Mouse (Mus musculus) intestine, embryonic 14.5 days (tissue): ENCODE results near the gene Timp3. TPM values are rescaled to one million over a fixed set of nuclear protein-coding genes. Genes with fewer than 3 reads are reported as not detected.

Experiments
- ATAC-seq: fragments of 200-750 bp; cut with Nextera tagmentation; replicated peaks from 2 replicates; pipeline ENCODE4 v1.8.0; 2017; ENCODE audit warnings: low read depth, moderate number of reproducible peaks, moderate TSS enrichment, moderate library complexity; ENCODE audit not compliant: low FRiP score, low TSS enrichment
- DNase-seq: peaks from one replicate; pipeline ENCODE4 v3.0.0-alpha.2; 2018; ENCODE audit warnings: low spot score
- H3K27ac ChIP-seq: fragments of 300-500 bp; sonication (generic); 2 replicates; pipeline ENCODE4 v1.5.1; 2014; ENCODE audit warnings: low read depth, mild to moderate bottlenecking, control low read depth
- H3K27me3 ChIP-seq: fragments of 300-500 bp; sonication (generic); replicated peaks from 2 replicates; pipeline ENCODE4 v1.6.1; 2014; ENCODE audit warnings: low read length, control low read depth; ENCODE audit not compliant: control insufficient read depth, insufficient read depth
- H3K36me3 ChIP-seq: fragments of 300-500 bp; sonication (generic); 2 replicates; pipeline ENCODE4 v1.6.1; 2014; ENCODE audit warnings: low read length, control low read depth; ENCODE audit not compliant: control insufficient read depth, insufficient read depth
- H3K4me1 ChIP-seq: fragments of 300-500 bp; sonication (generic); replicated peaks from 2 replicates; pipeline ENCODE4 v1.6.1; 2014; ENCODE audit warnings: low read length, control low read depth, mixed read lengths; ENCODE audit not compliant: control insufficient read depth, insufficient read depth
- H3K4me2 ChIP-seq: fragments of 300-500 bp; sonication (generic); 2 replicates; pipeline ENCODE4 v1.6.1; 2014; ENCODE audit warnings: low read length
- H3K4me3 ChIP-seq: fragments of 300-500 bp; sonication (generic); 2 replicates; pipeline ENCODE4 v1.5.1; 2014; ENCODE audit warnings: low read depth, low read length, control low read depth, mixed read lengths
- H3K9ac ChIP-seq: fragments of 300-500 bp; sonication (generic); 2 replicates; pipeline ENCODE4 v1.6.1; 2014; ENCODE audit warnings: mild to moderate bottlenecking, low read length
- H3K9me3 ChIP-seq: fragments of 300-500 bp; sonication (generic); 2 replicates; pipeline ENCODE4 v1.6.1; 2016; ENCODE audit warnings: low read length, control low read depth; ENCODE audit not compliant: control insufficient read depth
- WGBS: fragments of 180-500 bp; shearing (Covaris S2); extraction: QIAGEN DNeasy Blood & Tissue Kit; methylation state at CpG from one replicate; pipeline ENCODE4 v1.1.7; 2014; 5-methylcytosine and 5-hydroxymethylcytosine counted together
- polyA plus RNA-seq: library from polyadenylated mRNA; unstranded; fragments of >200 nt; fragmentation: Nextera tagmentation; extraction: Ambion mirVana; gene quantifications from 2 replicates; pipeline ENCODE4 v1.2.1, GENCODE M21; 2014

Gene Timp3
- polyA plus RNA-seq, 1 experiment from 2014 or later = 58.4 TPM

- H3K36me3 ChIP-seq = no peaks in the 10 kb centered on the region
- H3K27ac ChIP-seq = no peak overlapping the region; the same call in 1 of the 2 replicates
- no peak overlapping the region for H3K9ac ChIP-seq
- 69% methylated on average over 19 of the region's 19 CpGs for WGBS
- H3K9me3 ChIP-seq = no peaks in the 10 kb centered on the region
- no peak for DNase-seq
- H3K27me3 ChIP-seq = no peaks in the 10 kb centered on the region
- H3K4me1 ChIP-seq = no peaks in the 10 kb centered on the region; the same call in 1 of the 2 replicates
- no peak for ATAC-seq
- H3K4me2 ChIP-seq = no peak overlapping the region
- H3K4me3 ChIP-seq = no peak overlapping the region
Measured at GRCm38 (mm10) chr10:86273410-86274191, 26.6 kb upstream of the Timp3 start.

- Histone ChIP-seq H3K4me2 (no peak overlapping the region), H3K36me3 (no peaks in the 10 kb centered on the region), H3K4me3 (no peak overlapping the region), H3K27me3 (no peaks in the 10 kb centered on the region), H3K9me3 (no peaks in the 10 kb centered on the region), H3K4me1 (no peaks in the 10 kb centered on the region), H3K9ac (no peak overlapping the region), H3K27ac (no peak overlapping the region)
- ATAC-seq (no peak), DNase-seq (no peak)
- WGBS = 82% methylated on average over 5 of the region's 5 CpGs
Measured at GRCm38 (mm10) chr10:86275585-86275984, 24.6 kb upstream of the Timp3 start.

- H3K4me2 ChIP-seq = no peak overlapping the region
- H3K4me1 ChIP-seq = no peaks in the 10 kb centered on the region
- no peak overlapping the region for H3K4me3 ChIP-seq
- H3K9me3 ChIP-seq = no peaks in the 10 kb centered on the region
- DNase-seq (no peak), ATAC-seq (no peak)
- 91% methylated on average over 5 of the region's 5 CpGs for WGBS
- no peak overlapping the region for H3K27ac ChIP-seq
- no peak overlapping the region for H3K9ac ChIP-seq
- H3K27me3 ChIP-seq = no peaks in the 10 kb centered on the region
- no peaks in the 10 kb centered on the region for H3K36me3 ChIP-seq
Measured at GRCm38 (mm10) chr10:86277327-86277726, 22.8 kb upstream of the Timp3 start.

- Histone ChIP-seq H3K9me3 (no peaks in the 10 kb centered on the region), H3K4me2 (no peak overlapping the region), H3K27me3 (no peaks in the 10 kb centered on the region), H3K4me3 (no peak overlapping the region), H3K36me3 (no peaks in the 10 kb centered on the region), H3K9ac (no peak overlapping the region), H3K4me1 (no peaks in the 10 kb centered on the region), H3K27ac (no peak overlapping the region)
- WGBS = 75% methylated on average over 2 of the region's 2 CpGs
- DNase-seq (no peak), ATAC-seq (no peak)
Measured at GRCm38 (mm10) chr10:86278481-86278880, 21.7 kb upstream of the Timp3 start.

- no peak for ATAC-seq
- 89% methylated on average over 7 of the region's 7 CpGs for WGBS
Measured at GRCm38 (mm10) chr10:86279579-86280168, 20.5 kb upstream of the Timp3 start.

GRCm38 (mm10) chr10:86281238-86281637, 18.9 kb upstream of the Timp3 start:
- ATAC-seq = no peak
- H3K9me3 ChIP-seq = no peaks in the 10 kb centered on the region
- 92% methylated on average over 8 of the region's 8 CpGs for WGBS
- no peak overlapping the region for H3K4me3 ChIP-seq
- no peak overlapping the region for H3K9ac ChIP-seq
- no peaks in the 10 kb centered on the region for H3K4me1 ChIP-seq
- no peak for DNase-seq
- H3K27ac ChIP-seq = no peak overlapping the region
- H3K4me2 ChIP-seq = no peak overlapping the region
- no peaks in the 10 kb centered on the region for H3K27me3 ChIP-seq
- no peaks in the 10 kb centered on the region for H3K36me3 ChIP-seq

More at GRCm38 (mm10) chr10:86279579-86280168, 20.5 kb upstream of the Timp3 start:
- H3K9me3 ChIP-seq = no peaks in the 10 kb centered on the region
- H3K4me1 ChIP-seq = no peaks in the 10 kb centered on the region
- no peak overlapping the region for H3K4me2 ChIP-seq
- no peak overlapping the region for H3K27ac ChIP-seq
- DNase-seq = no peak
- no peak overlapping the region for H3K9ac ChIP-seq
- no peaks in the 10 kb centered on the region for H3K27me3 ChIP-seq
- no peaks in the 10 kb centered on the region for H3K36me3 ChIP-seq
- H3K4me3 ChIP-seq = no peak overlapping the region

- 88% methylated on average over 7 of the region's 7 CpGs for WGBS
Measured at GRCm38 (mm10) chr10:86286508-86286907, 13.7 kb upstream of the Timp3 start.

GRCm38 (mm10) chr10:86290109-86290771, 9.9 kb upstream of the Timp3 start:
- Histone ChIP-seq H3K9me3 (no peaks in the 10 kb centered on the region), H3K4me2 (no peak overlapping the region), H3K27ac (no peak overlapping the region), H3K36me3 (no peaks in the 10 kb centered on the region), H3K4me3 (no peak overlapping the region), H3K27me3 (no peaks in the 10 kb centered on the region), H3K9ac (no peak overlapping the region), H3K4me1 (no peaks in the 10 kb centered on the region)
- no peak for DNase-seq
- 61% methylated on average over 8 of the region's 8 CpGs for WGBS
- ATAC-seq = no peak

More at GRCm38 (mm10) chr10:86286508-86286907, 13.7 kb upstream of the Timp3 start:
- no peaks in the 10 kb centered on the region for H3K9me3 ChIP-seq
- no peak for ATAC-seq
- no peaks in the 10 kb centered on the region for H3K27me3 ChIP-seq
- DNase-seq = no peak
- no peak overlapping the region for H3K4me2 ChIP-seq
- no peak overlapping the region for H3K9ac ChIP-seq
- H3K4me1 ChIP-seq = no peaks in the 10 kb centered on the region
- H3K36me3 ChIP-seq = no peaks in the 10 kb centered on the region
- H3K27ac ChIP-seq = no peak overlapping the region
- H3K4me3 ChIP-seq = no peak overlapping the region
